ENCODE assay signal across 21 mouse cellular contexts in genomic region chr10:60884806-60885205, GRCm38 (mm10). TPM values are rescaled to one million over a fixed set of nuclear protein-coding genes. Genes with fewer than 3 reads are reported as not detected.
A peak's percentile ranks its signal among the peaks of the same experiment; 100 is the strongest.
DNase-seq lines count a peak whose midpoint lies in the region; ATAC-seq lines count a peak whose summit lies in the region.
"Had no signal": no experiment of that assay in that cellular context is flagged by ENCODE, and none has a peak within 500 bp of the region (broad histone marks: within the 10 kb centered on the region; RNA-seq: fewer than 3 reads in every experiment).

No protein-coding gene starts in this region.

- peak overlapping the region; percentile 49; the same call in 1 of the 2 replicates for H3K27ac ChIP-seq in heart, embryonic 10.5 days
- H3K27ac ChIP-seq in heart, embryonic 11.5 days (ENCODE audit: low read depth, low read length), result no peak overlapping the region
- H3K27ac ChIP-seq in midbrain, embryonic 12.5 days (replicated peaks), result peak overlapping the region; percentile 70; the same call in 1 of the 2 replicates
- no peak overlapping the region for H3K27ac ChIP-seq in midbrain, embryonic 14.5 days (replicated peaks; ENCODE audit: low read depth, low read length)
- no peak overlapping the region for H3K27ac ChIP-seq in midbrain, embryonic 16.5 days (ENCODE audit: low read length)
- H3K27ac ChIP-seq: limb, embryonic 13.5 days; liver, embryonic 12.5 days had no signal

- ATAC-seq in heart, embryonic 11.5 days (replicated peaks; ENCODE audit: insufficient number of reproducible peaks, low FRiP score, low TSS enrichment), result no peak
- no peak for ATAC-seq in midbrain, embryonic 12.5 days (ENCODE audit: low FRiP score, low read depth)
- no peak for ATAC-seq in midbrain, embryonic 14.5 days (ENCODE audit: low FRiP score, low TSS enrichment)
- ATAC-seq in midbrain, embryonic 16.5 days, result peak; percentile 31; the same call in 1 of the 2 replicates
- ATAC-seq: intestine, postnatal 0 days; liver, embryonic 12.5 days had no signal

- H3K9ac ChIP-seq in heart, embryonic 11.5 days (ENCODE audit: low read depth, low read length), result no peak overlapping the region
- no peak overlapping the region for H3K9ac ChIP-seq in midbrain, embryonic 12.5 days (replicated peaks)
- H3K9ac ChIP-seq in midbrain, embryonic 14.5 days (replicated peaks; ENCODE audit: low read length), result no peak overlapping the region
- H3K9ac ChIP-seq in midbrain, embryonic 16.5 days (ENCODE audit: low read depth, low read length), result no peak overlapping the region
- H3K9ac ChIP-seq: limb, embryonic 13.5 days; liver, embryonic 12.5 days had no signal

- H3K27me3 ChIP-seq in heart, embryonic 10.5 days (ENCODE audit: insufficient read depth, poor library complexity, severe bottlenecking), result peaks cover 4% of the 10 kb centered on the region; the same call in 1 of the 2 replicates
- H3K27me3 ChIP-seq in heart, embryonic 11.5 days (ENCODE audit: control insufficient read depth, insufficient read depth, low read length), result no peaks in the 10 kb centered on the region; the same call in 1 of the 2 replicates
- H3K27me3 ChIP-seq in midbrain, embryonic 12.5 days, result peaks cover 16% of the 10 kb centered on the region; the same call in 1 of the 2 replicates
- H3K27me3 ChIP-seq in midbrain, embryonic 14.5 days (ENCODE audit: control insufficient read depth, insufficient read depth, low read length), result no peaks in the 10 kb centered on the region
- H3K27me3 ChIP-seq in midbrain, embryonic 16.5 days (ENCODE audit: control insufficient read depth, insufficient read depth, low read depth, low read length), result no peaks in the 10 kb centered on the region
- H3K27me3 ChIP-seq: limb, embryonic 13.5 days; liver, embryonic 12.5 days had no signal

- no peak overlapping the region for H3K4me2 ChIP-seq in heart, embryonic 11.5 days
- H3K4me2 ChIP-seq in midbrain, embryonic 12.5 days (replicated peaks), result no peak overlapping the region
- H3K4me2 ChIP-seq in midbrain, embryonic 14.5 days (ENCODE audit: low read length), result no peak overlapping the region
- no peak overlapping the region for H3K4me2 ChIP-seq in midbrain, embryonic 16.5 days (ENCODE audit: low read length)

- DNase-seq in heart, embryonic 10.5 days (ENCODE audit: low spot score), result no peak
- no peak for DNase-seq in midbrain, embryonic 14.5 days
- peak; percentile 87 for DNase-seq in R1 (ENCODE audit: low read depth, low spot score)
- DNase-seq in thymus, postnatal 10 days (ENCODE audit: low spot score in 2 of 2), result no peak
- DNase-seq in ovary, postnatal 10 days (ENCODE audit: low spot score), result no peak
- DNase-seq: B cell, adult 2 months; cerebellum, adult 11-12 months; cerebellum, postnatal 10 days; gastrocnemius, postnatal 14 days; heart, adult 18-20 months; kidney, postnatal 4 days; lung, postnatal 10 days; right cerebral cortex, postnatal 14 days; thymus, postnatal 36 days had no signal

- H3K4me3 ChIP-seq in heart, embryonic 10.5 days, result no peak overlapping the region
- H3K4me3 ChIP-seq in heart, embryonic 11.5 days (ENCODE audit: low read depth, low read length), result no peak overlapping the region
- H3K4me3 ChIP-seq in midbrain, embryonic 12.5 days, result no peak overlapping the region
- no peak overlapping the region for H3K4me3 ChIP-seq in midbrain, embryonic 14.5 days (replicated peaks; ENCODE audit: low read depth, low read length)
- H3K4me3 ChIP-seq in midbrain, embryonic 16.5 days (ENCODE audit: low read depth, low read length), result no peak overlapping the region
- H3K4me3 ChIP-seq: limb, embryonic 13.5 days; liver, embryonic 12.5 days had no signal

- no peaks in the 10 kb centered on the region for H3K9me3 ChIP-seq in heart, embryonic 10.5 days
- H3K9me3 ChIP-seq in heart, embryonic 11.5 days (replicated peaks; ENCODE audit: control insufficient read depth, low read length), result no peaks in the 10 kb centered on the region
- H3K9me3 ChIP-seq in midbrain, embryonic 12.5 days, result no peaks in the 10 kb centered on the region
- H3K9me3 ChIP-seq in midbrain, embryonic 14.5 days (ENCODE audit: control insufficient read depth, low read length), result no peaks in the 10 kb centered on the region
- no peaks in the 10 kb centered on the region for H3K9me3 ChIP-seq in midbrain, embryonic 16.5 days (replicated peaks; ENCODE audit: control insufficient read depth, low read length, poor library complexity, severe bottlenecking)
- H3K9me3 ChIP-seq: embryonic facial prominence, embryonic 10.5 days; limb, embryonic 13.5 days; liver, embryonic 12.5 days had no signal

- WGBS in heart, embryonic 10.5 days, result 90% methylated on average over 5 of the region's 5 CpGs
- WGBS in heart, embryonic 11.5 days (ENCODE audit: insufficient replicate concordance), result 93% methylated on average over 5 of the region's 5 CpGs
- 95% methylated on average over 5 of the region's 5 CpGs for WGBS in midbrain, embryonic 12.5 days
- 94% methylated on average over 5 of the region's 5 CpGs for WGBS in midbrain, embryonic 14.5 days
- WGBS in midbrain, embryonic 16.5 days, result 95% methylated on average over 5 of the region's 5 CpGs

- H3K4me1 ChIP-seq in heart, embryonic 10.5 days, result peaks cover 36% of the 10 kb centered on the region
- peaks cover 6% of the 10 kb centered on the region; the same call in 1 of the 2 replicates for H3K4me1 ChIP-seq in heart, embryonic 11.5 days (ENCODE audit: control insufficient read depth, insufficient read depth, low read length)
- peaks cover 17% of the 10 kb centered on the region for H3K4me1 ChIP-seq in midbrain, embryonic 12.5 days
- H3K4me1 ChIP-seq in midbrain, embryonic 14.5 days (ENCODE audit: control insufficient read depth, insufficient read depth, low read length), result peaks cover 13% of the 10 kb centered on the region
- H3K4me1 ChIP-seq in midbrain, embryonic 16.5 days (ENCODE audit: control insufficient read depth, insufficient read depth, low read length), result peaks cover 6% of the 10 kb centered on the region
- H3K4me1 ChIP-seq: liver, embryonic 12.5 days had no signal

- H3K36me3 ChIP-seq in heart, embryonic 10.5 days, result no peaks in the 10 kb centered on the region
- no peaks in the 10 kb centered on the region for H3K36me3 ChIP-seq in heart, embryonic 11.5 days (ENCODE audit: control insufficient read depth, insufficient read depth, low read length)
- no peaks in the 10 kb centered on the region for H3K36me3 ChIP-seq in midbrain, embryonic 12.5 days
- H3K36me3 ChIP-seq in midbrain, embryonic 14.5 days (ENCODE audit: control insufficient read depth, insufficient read depth, low read length), result no peaks in the 10 kb centered on the region
- no peaks in the 10 kb centered on the region for H3K36me3 ChIP-seq in midbrain, embryonic 16.5 days (ENCODE audit: control insufficient read depth, insufficient read depth, low read length)
- H3K36me3 ChIP-seq: embryonic facial prominence, embryonic 10.5 days; limb, embryonic 13.5 days; liver, embryonic 12.5 days had no signal

RNA-seq across cellular contexts. Expression of gene Unc5b, which starts 53.4 kb away (rescaled TPM):
- polyA plus RNA-seq in heart, embryonic 10.5 days (2016; fragmentation: Nextera tagmentation; extraction: Ambion mirVana), result 17.9 and 18.8 TPM in 2 replicates
- 15.0 and 15.6 TPM in 2 replicates for polyA plus RNA-seq in heart, embryonic 11.5 days (2014; fragmentation: Nextera tagmentation; extraction: Ambion mirVana)
- 4.9 and 5.6 TPM in 2 replicates for polyA plus RNA-seq in midbrain, embryonic 12.5 days (2016; fragmentation: Nextera tagmentation; extraction: Ambion mirVana)
- polyA plus RNA-seq in midbrain, embryonic 14.5 days (2014; fragmentation: Nextera tagmentation; extraction: Ambion mirVana), result 2.4 and 2.8 TPM in 2 replicates
- 2.0 and 2.4 TPM in 2 replicates for polyA plus RNA-seq in midbrain, embryonic 16.5 days (2015; fragmentation: Nextera tagmentation; extraction: Ambion mirVana)

Comparison
In these comparisons a context has a peak if more than half of its experiments do, and no peak if none do; other contexts are left out.
1. H3K27ac ChIP-seq: peak in heart, embryonic 10.5 days (single experiment) and midbrain, embryonic 12.5 days (single experiment); none in heart, embryonic 11.5 days (single experiment), midbrain, embryonic 14.5 days (single experiment) and midbrain, embryonic 16.5 days (single experiment).